Mouse (Mus musculus) kidney, embryonic 14.5 days (tissue): ENCODE measurements around the gene Drc7. TPM values are rescaled to one million over a fixed set of nuclear protein-coding genes. Genes with fewer than 3 reads are reported as not detected.

Source experiments
- ATAC-seq: fragments of 200-750 bp; cut with Nextera tagmentation; 2 replicates; pipeline ENCODE4 v1.8.0; 2017; ENCODE audit warnings: moderate number of reproducible peaks, mild to moderate bottlenecking, moderate TSS enrichment, moderate library complexity; ENCODE audit not compliant: low FRiP score, low TSS enrichment
- H3K27ac ChIP-seq: fragments of 300-500 bp; sonication (generic); 2 replicates; pipeline ENCODE4 v1.5.1; 2014; ENCODE audit warnings: low read depth, mild to moderate bottlenecking, low read length, moderate library complexity, mixed read lengths
- H3K27me3 ChIP-seq: fragments of 300-500 bp; sonication (generic); 2 replicates; pipeline ENCODE4 v1.6.1; 2014; ENCODE audit warnings: mild to moderate bottlenecking, low read length; ENCODE audit not compliant: control insufficient read depth, insufficient read depth
- H3K36me3 ChIP-seq: fragments of 300-500 bp; sonication (generic); 2 replicates; pipeline ENCODE4 v1.6.1; 2014; ENCODE audit warnings: low read length, mixed read lengths; ENCODE audit not compliant: control insufficient read depth, insufficient read depth
- H3K4me1 ChIP-seq: fragments of 300-500 bp; sonication (generic); 2 replicates; pipeline ENCODE4 v1.6.1; 2014; ENCODE audit warnings: low read length, mixed read lengths; ENCODE audit not compliant: control insufficient read depth, insufficient read depth
- H3K4me2 ChIP-seq: fragments of 300-500 bp; sonication (generic); replicated peaks from 2 replicates; pipeline ENCODE4 v1.6.1; 2014; ENCODE audit warnings: low read depth, mild to moderate bottlenecking, low read length
- H3K4me3 ChIP-seq: fragments of 300-500 bp; sonication (generic); 2 replicates; pipeline ENCODE4 v1.5.1; 2014; ENCODE audit warnings: mild to moderate bottlenecking, low read length
- H3K9ac ChIP-seq: fragments of 300-500 bp; sonication (generic); 2 replicates; pipeline ENCODE4 v1.6.1; 2014; ENCODE audit warnings: low read depth, mild to moderate bottlenecking, low read length, moderate library complexity
- H3K9me3 ChIP-seq: fragments of 300-500 bp; sonication (generic); 2 replicates; pipeline ENCODE4 v1.6.1; 2016; ENCODE audit warnings: low read length; ENCODE audit not compliant: control insufficient read depth
- WGBS: fragments of 180-500 bp; shearing (Covaris S2); extraction: QIAGEN DNeasy Blood & Tissue Kit; methylation state at CpG from one replicate; pipeline ENCODE4 v1.1.7; 2014; 5-methylcytosine and 5-hydroxymethylcytosine counted together
- polyA plus RNA-seq: library from polyadenylated mRNA; unstranded; fragments of >200 nt; fragmentation: Nextera tagmentation; extraction: Ambion mirVana; gene quantifications from 2 replicates; pipeline ENCODE4 v1.2.1, GENCODE M21; 2014

Drc7 gene
- polyA plus RNA-seq, 1 experiment from 2014 or later = not detected

- no peak for ATAC-seq
- WGBS = 71% methylated on average over 2 of the region's 2 CpGs
Measured at GRCm38 (mm10) chr8:95049636-95050035, 5.3 kb upstream of the Drc7 start.

GRCm38 (mm10) chr8:95054438-95054837 lies 465 bp upstream of the Drc7 start:
- Histone ChIP-seq H3K9ac (no peak overlapping the region), H3K36me3 (no peaks in the 10 kb centered on the region), H3K27ac (no peak overlapping the region), H3K9me3 (no peaks in the 10 kb centered on the region), H3K27me3 (no peaks in the 10 kb centered on the region), H3K4me2 (no peak overlapping the region), H3K4me3 (no peak overlapping the region), H3K4me1 (no peaks in the 10 kb centered on the region)
- WGBS = 57% methylated on average over 6 of the region's 6 CpGs
- ATAC-seq = no peak

More at GRCm38 (mm10) chr8:95049636-95050035, 5.3 kb upstream of the Drc7 start:
- Histone ChIP-seq H3K27ac (no peak overlapping the region), H3K9me3 (no peaks in the 10 kb centered on the region), H3K4me2 (no peak overlapping the region), H3K27me3 (no peaks in the 10 kb centered on the region; the same call in 1 of the 2 replicates), H3K36me3 (no peaks in the 10 kb centered on the region), H3K4me1 (no peaks in the 10 kb centered on the region), H3K9ac (no peak overlapping the region), H3K4me3 (no peak overlapping the region)

- H3K4me2 ChIP-seq = no peak overlapping the region
- H3K9me3 ChIP-seq = no peaks in the 10 kb centered on the region
- H3K4me3 ChIP-seq = no peak overlapping the region
- H3K4me1 ChIP-seq = no peaks in the 10 kb centered on the region
- H3K27me3 ChIP-seq = no peaks in the 10 kb centered on the region
- no peak for ATAC-seq
- no peak overlapping the region for H3K27ac ChIP-seq
- 77% methylated on average over 5 of the region's 5 CpGs for WGBS
- H3K9ac ChIP-seq = no peak overlapping the region
- no peaks in the 10 kb centered on the region for H3K36me3 ChIP-seq
Measured at GRCm38 (mm10) chr8:95056414-95056813, 1.5 kb downstream of the Drc7 start.

GRCm38 (mm10) chr8:95058661-95059060 lies 3.8 kb downstream of the Drc7 start:
- WGBS = 72% methylated on average over 6 of the region's 6 CpGs
- no peaks in the 10 kb centered on the region for H3K4me1 ChIP-seq

GRCm38 (mm10) chr8:95059812-95060533 lies 5.1 kb downstream of the Drc7 start:
- no peak overlapping the region for H3K27ac ChIP-seq
- no peak for ATAC-seq
- WGBS = 62% methylated on average over 6 of the region's 6 CpGs
- H3K4me1 ChIP-seq = no peaks in the 10 kb centered on the region
- no peak overlapping the region for H3K9ac ChIP-seq
- no peaks in the 10 kb centered on the region for H3K36me3 ChIP-seq
- H3K9me3 ChIP-seq = no peaks in the 10 kb centered on the region
- H3K4me3 ChIP-seq = no peak overlapping the region
- no peaks in the 10 kb centered on the region for H3K27me3 ChIP-seq
- H3K4me2 ChIP-seq = no peak overlapping the region

More at GRCm38 (mm10) chr8:95058661-95059060, 3.8 kb downstream of the Drc7 start:
- no peaks in the 10 kb centered on the region for H3K9me3 ChIP-seq
- no peak for ATAC-seq
- no peak overlapping the region for H3K4me3 ChIP-seq
- no peak overlapping the region for H3K9ac ChIP-seq
- no peak overlapping the region for H3K4me2 ChIP-seq
- H3K36me3 ChIP-seq = no peaks in the 10 kb centered on the region
- no peaks in the 10 kb centered on the region for H3K27me3 ChIP-seq
- H3K27ac ChIP-seq = no peak overlapping the region

GRCm38 (mm10) chr8:95064531-95064930 lies 9.6 kb downstream of the Drc7 start:
- ATAC-seq = no peak
- no peaks in the 10 kb centered on the region for H3K9me3 ChIP-seq
- no peaks in the 10 kb centered on the region for H3K36me3 ChIP-seq
- H3K9ac ChIP-seq = no peak overlapping the region
- H3K4me1 ChIP-seq = no peaks in the 10 kb centered on the region
- H3K4me3 ChIP-seq = no peak overlapping the region
- no peaks in the 10 kb centered on the region for H3K27me3 ChIP-seq
- no peak overlapping the region for H3K27ac ChIP-seq
- H3K4me2 ChIP-seq = no peak overlapping the region
- 88% methylated on average over 2 of the region's 2 CpGs for WGBS

- Histone ChIP-seq H3K27me3 (no peaks in the 10 kb centered on the region), H3K27ac (no peak overlapping the region), H3K9ac (no peak overlapping the region), H3K4me3 (no peak overlapping the region), H3K4me2 (no peak overlapping the region), H3K9me3 (no peaks in the 10 kb centered on the region), H3K36me3 (no peaks in the 10 kb centered on the region), H3K4me1 (no peaks in the 10 kb centered on the region)
- 43% methylated on average over 3 of the region's 3 CpGs for WGBS
- 0 out of 2 replicates have a peak, but pooled peaks have one; percentile 28 for ATAC-seq
Measured at GRCm38 (mm10) chr8:95067582-95067981, 12.7 kb downstream of the Drc7 start.

- no peak for ATAC-seq
- Histone ChIP-seq H3K27me3 (no peaks in the 10 kb centered on the region), H3K27ac (no peak overlapping the region), H3K4me3 (no peak overlapping the region), H3K9me3 (no peaks in the 10 kb centered on the region), H3K4me2 (no peak overlapping the region), H3K36me3 (no peaks in the 10 kb centered on the region), H3K4me1 (0 out of 2 replicates have a peak, but pooled peaks cover 2% of the 10 kb centered on the region), H3K9ac (no peak overlapping the region)
- WGBS = 73% methylated on average over 3 of the region's 3 CpGs
Measured at GRCm38 (mm10) chr8:95075504-95075903, 20.6 kb downstream of the Drc7 start.

GRCm38 (mm10) chr8:95076151-95076550 lies 21.2 kb downstream of the Drc7 start:
- ATAC-seq = no peak
- Histone ChIP-seq H3K9ac (no peak overlapping the region), H3K27me3 (no peaks in the 10 kb centered on the region), H3K27ac (no peak overlapping the region), H3K4me3 (no peak overlapping the region), H3K4me1 (0 out of 2 replicates have a peak, but pooled peaks cover 2% of the 10 kb centered on the region), H3K9me3 (no peaks in the 10 kb centered on the region), H3K36me3 (no peaks in the 10 kb centered on the region), H3K4me2 (no peak overlapping the region)
- WGBS = 82% methylated on average over 17 of the region's 17 CpGs
